17 mouse cellular contexts compared by ENCODE assay signal in genomic region chr7:142476271-142476670, GRCm38 (mm10). TPM values are rescaled to one million over a fixed set of nuclear protein-coding genes. Genes with fewer than 3 reads are reported as not detected.
A peak's percentile ranks its signal among the peaks of the same experiment; 100 is the strongest.
DNase-seq lines count a peak whose midpoint lies in the region; ATAC-seq and TF ChIP-seq lines count a peak whose summit lies in the region.
"Had no signal": no experiment of that assay in that cellular context is flagged by ENCODE, and none has a peak within 500 bp of the region (broad histone marks: within the 10 kb centered on the region; RNA-seq: fewer than 3 reads in every experiment).

No protein-coding gene starts in this region.

- no peaks in the 10 kb centered on the region for H3K9me3 ChIP-seq in heart, embryonic 15.5 days (replicated peaks)
- H3K9me3 ChIP-seq in midbrain, embryonic 10.5 days (replicated peaks): no peaks in the 10 kb centered on the region
- no peaks in the 10 kb centered on the region for H3K9me3 ChIP-seq in midbrain, embryonic 14.5 days (ENCODE audit: control insufficient read depth, low read length)
- no peaks in the 10 kb centered on the region for H3K9me3 ChIP-seq in intestine, postnatal 0 days (ENCODE audit: control insufficient read depth)
- H3K9me3 ChIP-seq: neural tube, embryonic 12.5 days had no signal

- intact Hi-C loops in left cerebral cortex, adult 2 months (cut with DNase I): no loop called here

- peak overlapping the region; percentile 96 for H3K27ac ChIP-seq in heart, embryonic 15.5 days
- peak overlapping the region; percentile 67 for H3K27ac ChIP-seq in midbrain, embryonic 10.5 days (replicated peaks)
- H3K27ac ChIP-seq in midbrain, embryonic 14.5 days (replicated peaks; ENCODE audit: low read depth, low read length): no peak overlapping the region
- peak overlapping the region; percentile 78 for H3K27ac ChIP-seq in intestine, postnatal 0 days (ENCODE audit: low read depth, low read length)
- no peak overlapping the region for H3K27ac ChIP-seq in left cerebral cortex, adult 2 months
- H3K27ac ChIP-seq: neural tube, embryonic 12.5 days had no signal

- peak overlapping the region; percentile 46 for H3K9ac ChIP-seq in heart, embryonic 15.5 days
- no peak overlapping the region for H3K9ac ChIP-seq in midbrain, embryonic 14.5 days (replicated peaks; ENCODE audit: low read length)
- peak overlapping the region; percentile 54 for H3K9ac ChIP-seq in intestine, postnatal 0 days (ENCODE audit: low read depth, low read length)
- H3K9ac ChIP-seq: neural tube, embryonic 12.5 days had no signal

- no peaks in the 10 kb centered on the region for H3K27me3 ChIP-seq in heart, embryonic 15.5 days
- H3K27me3 ChIP-seq in midbrain, embryonic 10.5 days (ENCODE audit: low read depth, poor library complexity, severe bottlenecking): 0 out of 2 replicates have a peak, but pooled peaks cover 7% of the 10 kb centered on the region
- H3K27me3 ChIP-seq in midbrain, embryonic 14.5 days (ENCODE audit: control insufficient read depth, insufficient read depth, low read length): no peaks in the 10 kb centered on the region
- no peaks in the 10 kb centered on the region for H3K27me3 ChIP-seq in intestine, postnatal 0 days (replicated peaks; ENCODE audit: control insufficient read depth, insufficient read depth, low read length)
- H3K27me3 ChIP-seq: CH12.LX; neural tube, embryonic 12.5 days; Patski had no signal

- H3K36me3 ChIP-seq in heart, embryonic 15.5 days: no peaks in the 10 kb centered on the region
- no peaks in the 10 kb centered on the region for H3K36me3 ChIP-seq in midbrain, embryonic 10.5 days
- no peaks in the 10 kb centered on the region for H3K36me3 ChIP-seq in midbrain, embryonic 14.5 days (ENCODE audit: control insufficient read depth, insufficient read depth, low read length)
- no peaks in the 10 kb centered on the region for H3K36me3 ChIP-seq in intestine, postnatal 0 days (ENCODE audit: control insufficient read depth, insufficient read depth)
- H3K36me3 ChIP-seq: neural tube, embryonic 12.5 days had no signal

- no peak for ATAC-seq in heart, embryonic 15.5 days (replicated peaks; ENCODE audit: insufficient number of reproducible peaks, insufficient read depth, low FRiP score, low read depth)
- no peak for ATAC-seq in midbrain, embryonic 14.5 days (ENCODE audit: low FRiP score, low TSS enrichment)
- ATAC-seq in intestine, postnatal 0 days: no peak
- ATAC-seq: forebrain, embryonic 16.5 days; Patski had no signal

- peak overlapping the region; percentile 35 for H3K4me3 ChIP-seq in heart, embryonic 15.5 days
- no peak overlapping the region for H3K4me3 ChIP-seq in midbrain, embryonic 10.5 days
- H3K4me3 ChIP-seq in midbrain, embryonic 14.5 days (replicated peaks; ENCODE audit: low read depth, low read length): no peak overlapping the region
- peak overlapping the region; percentile 32 for H3K4me3 ChIP-seq in intestine, postnatal 0 days (ENCODE audit: low read depth, low read length)
- no peak overlapping the region for H3K4me3 ChIP-seq in left cerebral cortex, adult 2 months
- H3K4me3 ChIP-seq: neural tube, embryonic 12.5 days had no signal

- H3K4me1 ChIP-seq in heart, embryonic 15.5 days (replicated peaks): peaks cover 80% of the 10 kb centered on the region
- peaks cover 56% of the 10 kb centered on the region for H3K4me1 ChIP-seq in midbrain, embryonic 10.5 days
- H3K4me1 ChIP-seq in midbrain, embryonic 14.5 days (ENCODE audit: control insufficient read depth, insufficient read depth, low read length): peaks cover 4% of the 10 kb centered on the region; the same call in 1 of the 2 replicates
- peaks cover under 1% of the 10 kb centered on the region; the same call in 1 of the 2 replicates for H3K4me1 ChIP-seq in intestine, postnatal 0 days (replicated peaks; ENCODE audit: control insufficient read depth, insufficient read depth, low read length)

- H3K4me2 ChIP-seq in heart, embryonic 15.5 days: peak overlapping the region; percentile 45
- H3K4me2 ChIP-seq in midbrain, embryonic 14.5 days (ENCODE audit: low read length): no peak overlapping the region
- peak overlapping the region; percentile 55 for H3K4me2 ChIP-seq in intestine, postnatal 0 days (replicated peaks; ENCODE audit: low read depth)
- H3K4me2 ChIP-seq: liver, embryonic 11.5 days; neural tube, embryonic 12.5 days had no signal

- DNase-seq in heart, adult 9 months (ENCODE audit: low spot score in 2 of 2): no peak
- no peak for DNase-seq in midbrain, embryonic 10.5 days (ENCODE audit: low spot score)
- no peak for DNase-seq in midbrain, embryonic 14.5 days
- DNase-seq in liver: no peak
- no peak for DNase-seq in left cerebral cortex, adult 2 months (ENCODE audit: extremely low spot score in 1 of 2, low spot score in 2 of 2)
- DNase-seq: adrenal gland, adult 2 months; kidney, adult 18-20 months; retina, postnatal 1 day had no signal

- TF ChIP-seq CTCF in intestine, postnatal 0 days (IDR thresholded peaks at IDR 0.05; ENCODE audit: low read depth): no peak
- TF ChIP-seq CTCF in left cerebral cortex, adult 2 months (IDR thresholded peaks at IDR 0.05): no peak

- 78% methylated on average over 5 of the region's 5 CpGs for WGBS in heart, embryonic 15.5 days
- 89% methylated on average over 5 of the region's 5 CpGs for WGBS in midbrain, embryonic 10.5 days
- WGBS in midbrain, embryonic 14.5 days: 83% methylated on average over 5 of the region's 5 CpGs
- WGBS in intestine, postnatal 0 days: 68% methylated on average over 5 of the region's 5 CpGs

RNA-seq across cellular contexts. Expression of gene Lsp1, which starts 15.7 kb away (rescaled TPM):
- 49.6 and 83.5 TPM in 2 replicates for polyA plus RNA-seq in heart, embryonic 15.5 days (2015; fragmentation: Nextera tagmentation; extraction: Ambion mirVana)
- 14.2 and 15.0 TPM in 2 replicates for polyA plus RNA-seq in midbrain, embryonic 10.5 days (2016; fragmentation: Nextera tagmentation; extraction: Ambion mirVana)
- 2.7 and 8.0 TPM in 2 replicates for polyA plus RNA-seq in midbrain, embryonic 14.5 days (2014; fragmentation: Nextera tagmentation; extraction: Ambion mirVana)
- polyA plus RNA-seq in intestine, postnatal 0 days (2015; fragmentation: Nextera tagmentation; extraction: Ambion mirVana): 55.2 and 61.8 TPM in 2 replicates
- total RNA-seq in left cerebral cortex, adult 2 months (2021): 1 to 10 TPM; 3.4 to 7.1 TPM

RNA-seq across cellular contexts. Expression of gene Tnnt3, which starts 22.4 kb away (rescaled TPM):
- polyA plus RNA-seq in heart, embryonic 15.5 days (2015; fragmentation: Nextera tagmentation; extraction: Ambion mirVana): 4.6 and 4.8 TPM in 2 replicates
- polyA plus RNA-seq in midbrain, embryonic 10.5 days (2016; fragmentation: Nextera tagmentation; extraction: Ambion mirVana): 1.9 TPM in 2 replicates
- polyA plus RNA-seq in midbrain, embryonic 14.5 days (2014; fragmentation: Nextera tagmentation; extraction: Ambion mirVana): 1.1 TPM in 1 of 2 replicates, not detected in the other
- polyA plus RNA-seq in intestine, postnatal 0 days (2015; fragmentation: Nextera tagmentation; extraction: Ambion mirVana): 3.0 TPM in 2 replicates
- total RNA-seq in left cerebral cortex, adult 2 months (2021): not detected
- total RNA-seq: adrenal gland, adult 2 months; layer of hippocampus, postnatal 25 days had no signal
- polyA plus RNA-seq: adrenal gland, adult 2 months had no signal

RNA-seq across cellular contexts. Expression of gene Tnni2, which starts 34.7 kb away (rescaled TPM):
- polyA plus RNA-seq in heart, embryonic 15.5 days (2015; fragmentation: Nextera tagmentation; extraction: Ambion mirVana): 16.8 and 16.9 TPM in 2 replicates
- polyA plus RNA-seq in midbrain, embryonic 10.5 days (2016; fragmentation: Nextera tagmentation; extraction: Ambion mirVana): 0.52 and 1.5 TPM in 2 replicates
- not detected in 2 replicates for polyA plus RNA-seq in midbrain, embryonic 14.5 days (2014; fragmentation: Nextera tagmentation; extraction: Ambion mirVana)
- polyA plus RNA-seq in intestine, postnatal 0 days (2015; fragmentation: Nextera tagmentation; extraction: Ambion mirVana): 1.9 and 2.4 TPM in 2 replicates
- total RNA-seq in left cerebral cortex, adult 2 months (2021): under 1 TPM in 1 of 2 experiments, not detected in 1; 0.50 TPM
- polyA plus RNA-seq: adrenal gland, adult 2 months; forebrain, embryonic 16.5 days had no signal

RNA-seq across cellular contexts. Expression of gene Syt8, which starts 41.6 kb away (rescaled TPM):
- polyA plus RNA-seq in heart, embryonic 15.5 days (2015; fragmentation: Nextera tagmentation; extraction: Ambion mirVana): 0.48 and 1.7 TPM in 2 replicates
- polyA plus RNA-seq in midbrain, embryonic 10.5 days (2016; fragmentation: Nextera tagmentation; extraction: Ambion mirVana): 0.34 TPM in 1 of 2 replicates, not detected in the other
- not detected in 2 replicates for polyA plus RNA-seq in midbrain, embryonic 14.5 days (2014; fragmentation: Nextera tagmentation; extraction: Ambion mirVana)
- polyA plus RNA-seq in intestine, postnatal 0 days (2015; fragmentation: Nextera tagmentation; extraction: Ambion mirVana): 0.60 and 1.3 TPM in 2 replicates
- total RNA-seq in left cerebral cortex, adult 2 months (2021): not detected
- total RNA-seq: adrenal gland, adult 2 months; CH12.LX; heart, postnatal 10 days; layer of hippocampus, postnatal 25 days had no signal
- polyA plus RNA-seq: forebrain, embryonic 16.5 days had no signal

RNA-seq across cellular contexts. Expression of gene Mrpl23, which starts 56.2 kb away (rescaled TPM):
- polyA plus RNA-seq in heart, embryonic 15.5 days (2015; fragmentation: Nextera tagmentation; extraction: Ambion mirVana): 17.0 and 18.7 TPM in 2 replicates
- 15.8 and 20.3 TPM in 2 replicates for polyA plus RNA-seq in midbrain, embryonic 10.5 days (2016; fragmentation: Nextera tagmentation; extraction: Ambion mirVana)
- polyA plus RNA-seq in midbrain, embryonic 14.5 days (2014; fragmentation: Nextera tagmentation; extraction: Ambion mirVana): 11.9 and 23.9 TPM in 2 replicates
- 26.7 and 33.0 TPM in 2 replicates for polyA plus RNA-seq in intestine, postnatal 0 days (2015; fragmentation: Nextera tagmentation; extraction: Ambion mirVana)
- total RNA-seq in left cerebral cortex, adult 2 months (2021): 1 to 10 TPM; 4.7 to 6.7 TPM

Comparison
In these comparisons a context has a peak if more than half of its experiments do, and no peak if none do; other contexts are left out.
1. H3K27ac ChIP-seq: peak in heart, embryonic 15.5 days (single experiment), midbrain, embryonic 10.5 days (single experiment) and intestine, postnatal 0 days (single experiment); none in midbrain, embryonic 14.5 days (single experiment) and left cerebral cortex, adult 2 months (single experiment).
2. H3K4me3 ChIP-seq: peak in heart, embryonic 15.5 days (single experiment) and intestine, postnatal 0 days (single experiment); none in midbrain, embryonic 10.5 days (single experiment), midbrain, embryonic 14.5 days (single experiment) and left cerebral cortex, adult 2 months (single experiment).